Mouse (Mus musculus): ENCODE results near the gene Gm37596.
"Not testable (repeated sequence)": the region's sequence is repeated elsewhere in the genome, so short reads cannot be mapped to it uniquely, and the experiment has no call there.

Gm37596 gene

DNA sequence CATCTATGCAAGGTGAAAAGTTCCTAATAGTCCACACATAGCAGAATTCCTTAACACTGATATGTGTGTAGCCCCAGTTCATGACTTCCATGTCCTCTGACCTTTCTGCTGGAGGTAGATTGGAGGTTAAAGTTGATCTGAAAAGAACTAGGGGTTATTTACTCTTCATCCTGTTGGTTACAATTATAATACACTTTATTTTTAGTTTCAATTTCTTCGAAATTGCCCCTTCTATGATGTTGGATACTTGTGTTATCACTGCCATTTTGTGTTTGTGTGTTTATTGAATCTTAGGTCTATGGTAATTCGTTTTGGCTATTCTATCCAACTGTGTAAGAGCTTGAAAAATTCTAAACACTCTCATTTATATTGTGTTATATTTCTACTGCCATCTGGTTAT is at the start of gene Gm37596:
Gm37596 (minus strand) TSS at position 101 of the 400 bp plus-strand sequence.
- H3K27me3 ChIP-seq (ENCODE audit: control insufficient read depth, insufficient read depth, low read length, poor library complexity, severe bottlenecking); DNase-seq (ENCODE audit: low read depth, low spot score); H3K36me3 ChIP-seq (ENCODE audit: control insufficient read depth, insufficient read depth, low read length, poor library complexity, severe bottlenecking): not testable (repeated sequence)

DNA sequence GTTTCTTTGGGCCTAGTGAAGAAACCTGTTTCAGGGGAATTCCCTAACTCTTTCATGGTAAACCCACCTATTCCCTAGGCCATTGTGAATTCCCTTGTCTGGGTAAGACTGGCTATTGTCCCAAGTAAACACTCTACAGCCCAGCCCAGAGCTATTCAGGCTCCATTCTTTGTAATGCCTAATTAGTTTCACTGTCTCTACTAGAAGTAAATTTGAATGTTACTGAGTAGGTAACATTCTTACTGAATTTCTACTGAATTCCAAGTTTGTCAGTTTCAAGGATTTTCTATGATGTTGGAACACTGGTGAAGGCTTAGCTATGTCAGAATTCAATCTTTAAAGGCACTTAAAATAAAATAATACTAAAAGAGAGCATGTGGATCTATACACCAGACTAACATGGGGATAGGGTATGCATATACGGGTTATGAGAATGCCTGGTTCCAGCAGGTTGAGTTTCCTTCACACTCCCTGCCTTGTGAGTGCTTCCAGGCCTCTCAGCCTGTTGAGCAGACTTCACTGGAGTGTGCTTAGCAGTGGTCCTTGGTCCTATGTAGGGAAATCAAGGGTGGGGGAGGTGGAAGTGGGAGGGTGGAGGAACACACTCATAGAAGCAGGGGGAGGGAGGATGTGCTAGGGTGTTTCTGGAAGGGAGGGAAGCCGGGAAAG is 16.2 kb upstream of the Gm37596 start:
- not testable (repeated sequence) for DNase-seq (ENCODE audit: low read depth, low spot score); H3K36me3 ChIP-seq (ENCODE audit: control insufficient read depth, insufficient read depth, low read length, poor library complexity, severe bottlenecking); H3K27me3 ChIP-seq (ENCODE audit: control insufficient read depth, insufficient read depth, low read length, poor library complexity, severe bottlenecking)

DNA sequence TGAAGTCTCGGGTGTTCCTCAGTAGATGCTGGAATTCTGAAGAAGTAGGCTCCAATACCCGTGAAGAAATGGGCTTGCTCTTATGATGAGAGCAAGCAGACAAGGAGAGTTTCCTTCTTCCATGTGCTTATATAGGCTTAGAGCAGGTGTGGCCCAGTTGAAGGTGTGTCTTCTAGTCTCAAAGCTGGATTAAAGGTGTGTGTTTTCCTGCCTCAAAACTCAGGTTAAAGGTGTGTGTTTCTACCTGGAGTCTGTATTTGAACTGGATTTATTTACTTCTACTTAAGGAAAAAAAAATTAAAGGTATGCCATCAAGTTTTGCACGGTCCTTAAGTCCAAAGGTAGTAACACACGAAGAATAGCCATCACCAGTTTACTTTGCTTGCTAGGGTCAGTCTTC is 16.7 kb downstream of the Gm37596 start, which contains the start of gene Tdpoz1:
Tdpoz1 (minus strand) TSS at position 101 of the 400 bp plus-strand sequence.
- DNase-seq (ENCODE audit: low read depth, low spot score); H3K36me3 ChIP-seq (ENCODE audit: control insufficient read depth, insufficient read depth, low read length, poor library complexity, severe bottlenecking); H3K27me3 ChIP-seq (ENCODE audit: control insufficient read depth, insufficient read depth, low read length, poor library complexity, severe bottlenecking): not testable (repeated sequence)

DNA sequence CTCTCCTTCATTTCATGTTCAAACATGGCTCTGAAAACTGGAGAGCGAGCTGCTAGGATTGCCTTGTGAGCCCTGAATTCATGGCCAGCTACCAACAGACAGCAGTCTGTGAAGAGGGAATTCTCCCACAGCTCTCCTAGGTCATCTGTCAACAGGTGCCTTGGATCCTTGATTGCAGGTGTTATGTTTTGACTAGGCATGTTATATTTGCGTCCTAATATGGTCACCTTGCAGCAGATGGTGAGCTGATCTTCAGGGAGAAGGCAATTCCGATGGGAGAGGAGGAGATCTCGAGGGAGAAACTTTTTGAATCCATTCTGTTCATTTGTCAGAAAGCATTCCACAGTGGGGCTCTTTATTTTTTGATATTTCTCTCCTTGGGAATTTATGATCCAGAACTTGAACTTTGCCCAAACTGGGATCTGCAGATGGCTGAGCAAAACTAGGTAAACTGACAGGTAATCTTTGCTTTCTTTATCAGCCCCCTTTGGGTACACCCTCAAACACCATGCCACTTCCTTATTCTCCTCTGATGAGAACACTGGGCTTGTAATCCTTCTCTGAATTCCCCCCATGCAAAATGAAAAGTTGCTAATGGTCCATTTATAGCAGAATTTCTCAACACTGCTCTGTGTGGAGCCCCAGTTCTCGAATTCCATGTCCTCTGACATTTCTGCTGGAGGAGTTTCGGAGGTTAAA is 21.9 kb downstream of the Gm37596 start:
- not testable (repeated sequence) for H3K27me3 ChIP-seq (ENCODE audit: control insufficient read depth, insufficient read depth, low read length, poor library complexity, severe bottlenecking); DNase-seq (ENCODE audit: low read depth, low spot score); H3K36me3 ChIP-seq (ENCODE audit: control insufficient read depth, insufficient read depth, low read length, poor library complexity, severe bottlenecking)

DNA sequence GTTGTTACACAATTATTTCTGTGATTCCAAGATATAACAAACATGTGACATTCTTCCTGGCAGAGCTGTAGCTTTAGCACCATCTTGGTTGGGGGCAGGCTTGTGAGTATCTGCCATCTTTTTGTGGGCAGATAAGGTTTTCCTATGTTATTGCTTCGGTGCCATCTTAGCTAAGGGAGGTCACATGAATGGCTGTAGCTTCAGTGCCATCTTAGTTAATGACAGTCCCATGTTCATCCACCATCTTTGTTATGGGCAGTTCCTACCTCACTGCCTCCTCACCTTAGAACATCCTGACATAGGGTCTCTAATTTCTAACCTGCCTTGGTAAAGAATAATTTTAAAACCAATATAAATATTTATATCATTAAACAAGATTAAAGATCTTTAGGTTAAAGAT is 38.6 kb downstream of the Gm37596 start:
- no peaks in the 10 kb centered on the region for H3K36me3 ChIP-seq (ENCODE audit: control insufficient read depth, insufficient read depth, low read length, poor library complexity, severe bottlenecking)
- no peak for DNase-seq (ENCODE audit: low read depth, low spot score)

DNA sequence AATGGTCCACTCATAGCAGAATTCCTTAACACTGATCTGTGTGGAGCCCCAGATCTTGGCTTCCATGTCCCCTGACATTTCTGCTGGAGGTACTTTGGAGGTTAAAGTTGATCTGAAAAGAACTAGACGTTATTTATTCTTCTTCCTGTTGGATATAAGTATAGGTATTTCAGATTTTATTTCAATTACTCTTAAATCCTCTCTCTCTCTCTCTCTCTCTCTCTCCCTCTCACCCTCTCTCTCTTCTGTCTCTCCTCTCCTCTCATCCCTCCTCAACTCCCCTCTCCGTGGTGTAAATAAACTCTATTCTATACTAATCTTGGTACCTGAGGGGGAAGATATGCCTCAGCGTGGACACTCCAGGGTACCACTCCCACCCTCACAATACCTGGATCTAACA is 40.3 kb downstream of the Gm37596 start, which contains the start of gene Tdpoz2:
Tdpoz2 (minus strand) TSS at position 101 of the 400 bp plus-strand sequence.
- H3K27me3 ChIP-seq (ENCODE audit: control insufficient read depth, insufficient read depth, low read length, poor library complexity, severe bottlenecking), result no peaks in the 10 kb centered on the region
- H3K36me3 ChIP-seq (ENCODE audit: control insufficient read depth, insufficient read depth, low read length, poor library complexity, severe bottlenecking), result no peaks in the 10 kb centered on the region
- no peak for DNase-seq (ENCODE audit: low read depth, low spot score)

More for the DNA sequence above, 38.6 kb downstream of the Gm37596 start:
- no peaks in the 10 kb centered on the region for H3K27me3 ChIP-seq (ENCODE audit: control insufficient read depth, insufficient read depth, low read length, poor library complexity, severe bottlenecking)
